Mouse (Mus musculus) neural tube, embryonic 15.5 days (tissue): ENCODE results near the gene Acox2. TPM values are rescaled to one million over a fixed set of nuclear protein-coding genes. Genes with fewer than 3 reads are reported as not detected.
A peak's percentile ranks its signal among the peaks of the same experiment; 100 is the strongest.

ENCODE experiments used
- ATAC-seq: fragments of 200-750 bp; cut with Nextera tagmentation; 2 replicates; pipeline ENCODE4 v1.8.0; 2017; ENCODE audit warnings: mild to moderate bottlenecking, moderate TSS enrichment, moderate library complexity; ENCODE audit not compliant: low FRiP score
- H3K27ac ChIP-seq: fragments of 300-500 bp; sonication (generic); replicated peaks from 2 replicates; pipeline ENCODE4 v1.5.1; 2015; ENCODE audit warnings: mild to moderate bottlenecking, inconsistent platforms
- H3K27me3 ChIP-seq: fragments of 300-500 bp; sonication (generic); replicated peaks from 2 replicates; pipeline ENCODE4 v1.6.1; 2015; ENCODE audit warnings: inconsistent platforms
- H3K36me3 ChIP-seq: fragments of 300-500 bp; sonication (generic); 2 replicates; pipeline ENCODE4 v1.6.1; 2015; ENCODE audit warnings: inconsistent platforms
- H3K4me1 ChIP-seq: fragments of 300-500 bp; sonication (generic); 2 replicates; pipeline ENCODE4 v1.6.1; 2015; ENCODE audit warnings: inconsistent platforms
- H3K4me2 ChIP-seq: fragments of 300-500 bp; sonication (generic); 2 replicates; pipeline ENCODE4 v1.6.1; 2015; ENCODE audit warnings: inconsistent platforms, mild to moderate bottlenecking, moderate library complexity
- H3K4me3 ChIP-seq: fragments of 300-500 bp; sonication (generic); replicated peaks from 2 replicates; pipeline ENCODE4 v1.5.1; 2015; ENCODE audit warnings: mild to moderate bottlenecking, inconsistent platforms
- H3K9ac ChIP-seq: fragments of 300-500 bp; sonication (generic); replicated peaks from 2 replicates; pipeline ENCODE4 v1.6.1; 2015; ENCODE audit warnings: mild to moderate bottlenecking, inconsistent platforms
- H3K9me3 ChIP-seq: fragments of 300-500 bp; sonication (generic); replicated peaks from 2 replicates; pipeline ENCODE4 v1.6.1; 2016; ENCODE audit warnings: inconsistent platforms
- WGBS: fragments of 180-500 bp; shearing (Covaris S2); methylation state at CpG from one replicate; pipeline ENCODE4 v1.1.7; 2015; ENCODE audit warnings: mixed read lengths; 5-methylcytosine and 5-hydroxymethylcytosine counted together
- polyA plus RNA-seq: library from polyadenylated mRNA; unstranded; fragments of >200 nt; fragmentation: Nextera tagmentation; extraction: Ambion mirVana; gene quantifications from 2 replicates; pipeline ENCODE4 v1.2.1, GENCODE M21; 2015

Gene Acox2
- polyA plus RNA-seq, 1 experiment from 2014 or later = not detected

GRCm38 (mm10) chr14:8244211-8244611, 14.9 kb downstream of the Acox2 start:
- H3K4me1 ChIP-seq = no peaks in the 10 kb centered on the region
- no peak overlapping the region for H3K27ac ChIP-seq
- H3K4me2 ChIP-seq = no peak overlapping the region
- H3K27me3 ChIP-seq = no peaks in the 10 kb centered on the region
- no peaks in the 10 kb centered on the region for H3K36me3 ChIP-seq
- 82% methylated on average over 5 of the region's 5 CpGs for WGBS
- no peaks in the 10 kb centered on the region for H3K9me3 ChIP-seq
- ATAC-seq = no peak
- H3K9ac ChIP-seq = no peak overlapping the region
- H3K4me3 ChIP-seq = no peak overlapping the region

GRCm38 (mm10) chr14:8243136-8243888, 15.8 kb downstream of the Acox2 start:
- ATAC-seq = no peak; the same call in 1 of the 2 replicates
- Histone ChIP-seq H3K27me3 (no peaks in the 10 kb centered on the region), H3K36me3 (no peaks in the 10 kb centered on the region), H3K9me3 (no peaks in the 10 kb centered on the region), H3K4me3 (no peak overlapping the region), H3K4me1 (no peaks in the 10 kb centered on the region), H3K27ac (no peak overlapping the region), H3K4me2 (no peak overlapping the region), H3K9ac (no peak overlapping the region)
- 81% methylated on average over 8 of the region's 8 CpGs for WGBS

DNA sequence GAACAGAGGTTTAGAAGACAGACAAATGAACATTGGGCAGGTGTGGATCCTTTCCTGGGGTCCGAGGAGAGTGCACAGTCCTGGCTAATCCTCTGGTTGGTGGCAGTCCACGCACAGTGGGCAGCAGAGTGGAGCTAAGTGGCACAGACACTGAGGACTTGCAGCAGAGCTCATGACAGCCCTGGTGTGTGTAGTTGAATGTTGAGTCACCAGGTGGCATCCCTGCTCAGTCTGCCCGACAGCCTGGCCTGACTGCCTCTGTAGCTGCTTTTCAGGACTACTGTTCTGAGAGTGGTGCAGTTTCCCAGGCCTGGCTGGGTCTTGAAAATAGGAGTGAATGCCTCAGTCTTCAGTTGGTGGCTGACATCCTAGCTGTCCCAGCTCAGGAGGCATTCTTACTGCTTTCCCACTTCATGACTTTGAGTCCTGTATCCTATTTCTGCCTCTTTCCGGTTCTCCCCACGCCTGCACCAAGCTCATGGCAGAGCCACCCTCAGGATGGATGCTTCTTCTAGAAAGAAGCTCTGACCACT, 16.7 kb downstream of the Acox2 start:
- Histone ChIP-seq H3K4me1 (no peaks in the 10 kb centered on the region), H3K4me2 (no peak overlapping the region), H3K9ac (no peak overlapping the region), H3K27me3 (no peaks in the 10 kb centered on the region), H3K4me3 (no peak overlapping the region), H3K36me3 (no peaks in the 10 kb centered on the region), H3K9me3 (no peaks in the 10 kb centered on the region), H3K27ac (no peak overlapping the region)
- WGBS = 52% methylated on average over 5 of the region's 5 CpGs
- ATAC-seq = peak; percentile 76; the same call in 1 of the 2 replicates

DNA sequence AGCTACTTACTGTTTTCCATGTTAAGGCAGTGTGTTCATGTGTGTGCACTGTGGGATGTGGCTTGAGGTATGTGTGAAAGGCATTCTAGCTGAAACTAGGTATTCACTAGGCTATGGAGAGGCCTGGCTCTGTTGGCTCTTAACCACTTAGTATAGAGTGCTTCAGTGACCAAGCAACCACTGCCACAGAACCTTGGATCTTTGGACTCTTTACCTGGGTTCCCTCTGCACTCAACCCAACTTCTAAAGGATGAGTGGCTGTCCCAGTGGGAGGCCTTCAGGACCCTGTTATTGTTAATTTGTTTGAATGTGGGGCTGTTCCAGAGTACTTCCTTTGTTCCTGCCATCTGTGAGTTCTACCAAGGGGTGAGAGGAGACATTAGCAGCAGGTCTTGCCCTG, 17.3 kb downstream of the Acox2 start:
- H3K4me3 ChIP-seq = no peak overlapping the region
- no peak overlapping the region for H3K27ac ChIP-seq

DNA sequence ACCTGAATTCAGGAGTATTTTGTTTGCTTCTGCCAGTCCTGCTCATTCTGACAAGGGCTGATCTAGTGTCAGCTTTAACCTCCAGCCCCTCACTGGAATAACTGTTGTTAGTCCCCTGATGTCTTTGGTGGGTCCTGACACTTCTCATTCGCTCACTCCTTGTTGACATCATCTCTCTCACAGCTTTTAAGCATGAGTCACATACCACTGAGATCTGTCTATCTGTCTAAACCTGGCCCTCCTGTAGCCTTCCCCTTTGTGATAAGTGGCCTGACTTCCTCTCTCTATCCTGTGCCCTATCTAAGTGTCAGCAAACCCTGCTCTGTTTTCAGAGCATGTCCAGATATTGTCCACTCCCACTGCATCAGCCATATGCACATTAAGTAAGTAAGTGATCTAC, 25.9 kb downstream of the Acox2 start:
- Histone ChIP-seq H3K4me2 (no peak overlapping the region), H3K36me3 (no peaks in the 10 kb centered on the region), H3K9ac (no peak overlapping the region), H3K4me3 (no peak overlapping the region), H3K27ac (no peak overlapping the region), H3K27me3 (no peaks in the 10 kb centered on the region), H3K4me1 (no peaks in the 10 kb centered on the region), H3K9me3 (no peaks in the 10 kb centered on the region)
- no peak for ATAC-seq
- 77% methylated on average over 1 of the region's 1 CpGs for WGBS

More for the DNA sequence above, 17.3 kb downstream of the Acox2 start:
- H3K4me2 ChIP-seq = no peak overlapping the region
- no peaks in the 10 kb centered on the region for H3K4me1 ChIP-seq
- no peaks in the 10 kb centered on the region for H3K9me3 ChIP-seq
- ATAC-seq = no peak
- no peaks in the 10 kb centered on the region for H3K36me3 ChIP-seq
- H3K27me3 ChIP-seq = no peaks in the 10 kb centered on the region
- H3K9ac ChIP-seq = no peak overlapping the region

DNA sequence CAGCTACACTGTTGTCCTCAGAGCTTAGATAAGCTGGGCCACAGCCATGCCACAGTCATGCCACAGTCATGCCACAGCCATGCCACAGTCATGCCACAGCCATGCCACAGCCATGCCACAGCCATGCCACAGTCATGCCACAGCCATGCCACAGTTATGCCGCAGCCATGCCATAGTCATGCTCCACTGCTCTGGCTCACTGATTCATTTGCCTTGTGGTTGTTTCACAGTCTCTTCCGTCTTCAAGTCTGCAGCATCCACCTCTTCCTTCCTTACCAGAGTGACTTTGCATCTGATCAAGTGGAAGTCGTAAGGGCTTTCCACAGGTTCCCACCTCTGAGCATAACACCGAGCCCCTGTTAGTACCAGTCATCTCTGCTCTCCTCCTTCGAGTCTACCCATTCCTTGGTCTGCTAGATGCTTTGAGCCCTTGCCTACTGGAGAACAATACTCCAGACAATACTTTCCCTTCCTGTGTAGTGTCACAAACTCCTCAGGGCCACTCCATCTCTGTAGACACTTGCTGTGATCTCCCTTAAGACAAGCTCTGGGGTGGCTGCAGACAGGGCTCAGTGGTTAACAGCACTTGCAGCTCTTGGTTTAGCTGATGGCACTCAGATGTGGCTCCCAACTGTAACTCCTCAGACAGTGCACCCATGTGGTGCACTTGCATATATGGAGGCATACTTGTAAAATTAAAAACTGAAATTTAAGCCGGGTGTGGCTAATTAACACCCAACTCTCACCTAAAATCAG, 26.8 kb downstream of the Acox2 start:
- H3K4me1 ChIP-seq = no peaks in the 10 kb centered on the region

DNA sequence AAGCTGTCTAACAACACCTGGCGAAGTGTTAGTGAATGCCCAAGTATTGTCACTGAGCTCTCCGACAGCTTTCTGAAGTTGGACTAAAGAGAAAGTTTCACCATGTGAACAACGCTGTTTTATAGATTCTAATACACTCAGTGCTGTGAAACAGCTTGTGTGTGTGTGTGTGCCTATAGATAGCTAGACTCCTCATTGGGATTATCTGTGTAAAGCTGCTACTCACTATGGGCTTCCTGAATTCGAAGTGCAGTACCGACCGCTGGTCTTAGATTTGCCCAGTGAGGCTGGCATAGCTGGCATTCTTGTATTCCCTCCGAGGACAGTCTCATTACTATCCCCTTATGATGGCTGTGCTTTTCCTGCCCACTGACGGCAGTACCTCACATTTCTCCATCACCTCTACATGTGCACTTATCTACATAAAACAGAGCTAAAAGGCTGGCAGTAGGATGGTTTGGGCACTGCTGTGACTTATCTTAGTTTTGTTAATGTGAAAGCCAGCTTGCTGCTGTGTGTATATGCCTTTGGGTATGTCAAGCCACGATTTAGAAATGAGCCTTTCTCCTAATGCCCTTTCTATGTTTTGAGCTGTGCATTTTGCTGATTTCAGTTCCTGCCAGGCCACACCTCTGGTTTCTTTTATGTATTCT, 29.7 kb downstream of the Acox2 start:
- H3K4me2 ChIP-seq = no peak overlapping the region
- WGBS = 88% methylated on average over 9 of the region's 9 CpGs
- ATAC-seq = no peak
- H3K27ac ChIP-seq = no peak overlapping the region
- H3K4me1 ChIP-seq = no peaks in the 10 kb centered on the region
- no peak overlapping the region for H3K4me3 ChIP-seq
- no peaks in the 10 kb centered on the region for H3K27me3 ChIP-seq
- no peak overlapping the region for H3K9ac ChIP-seq
- H3K9me3 ChIP-seq = no peaks in the 10 kb centered on the region
- H3K36me3 ChIP-seq = no peaks in the 10 kb centered on the region

More for the DNA sequence above, 26.8 kb downstream of the Acox2 start:
- Histone ChIP-seq H3K27ac (no peak overlapping the region), H3K27me3 (no peaks in the 10 kb centered on the region), H3K9me3 (no peaks in the 10 kb centered on the region), H3K4me2 (no peak overlapping the region), H3K36me3 (no peaks in the 10 kb centered on the region), H3K4me3 (no peak overlapping the region), H3K9ac (no peak overlapping the region)
- 88% methylated on average over 6 of the region's 6 CpGs for WGBS
- ATAC-seq = no peak

- Histone ChIP-seq H3K4me3 (no peak overlapping the region), H3K4me2 (no peak overlapping the region), H3K4me1 (peaks cover 3% of the 10 kb centered on the region), H3K27ac (no peak overlapping the region), H3K9me3 (no peaks in the 10 kb centered on the region), H3K27me3 (no peaks in the 10 kb centered on the region), H3K36me3 (peaks cover 13% of the 10 kb centered on the region; the same call in 1 of the 2 replicates), H3K9ac (no peak overlapping the region)
- ATAC-seq = no peak
- WGBS = 85% methylated on average over 2 of the region's 2 CpGs
Observed at GRCm38 (mm10) chr14:8224805-8225204, 34.3 kb downstream of the Acox2 start.

- Histone ChIP-seq H3K4me3 (no peak overlapping the region), H3K36me3 (peaks cover 13% of the 10 kb centered on the region; the same call in 1 of the 2 replicates)
- WGBS = 88% methylated on average over 10 of the region's 10 CpGs
Observed at GRCm38 (mm10) chr14:8223506-8224293, 35.5 kb downstream of the Acox2 start.

GRCm38 (mm10) chr14:8222561-8222960, 36.6 kb downstream of the Acox2 start:
- no peaks in the 10 kb centered on the region for H3K9me3 ChIP-seq
- no peak overlapping the region for H3K4me3 ChIP-seq
- 96% methylated on average over 16 of the region's 16 CpGs for WGBS
- H3K36me3 ChIP-seq = peaks cover 13% of the 10 kb centered on the region; the same call in 1 of the 2 replicates
- H3K27me3 ChIP-seq = no peaks in the 10 kb centered on the region
- no peak overlapping the region for H3K9ac ChIP-seq
- H3K4me1 ChIP-seq = peaks cover 21% of the 10 kb centered on the region
- H3K27ac ChIP-seq = no peak overlapping the region
- H3K4me2 ChIP-seq = no peak overlapping the region
- no peak for ATAC-seq

More at GRCm38 (mm10) chr14:8223506-8224293, 35.5 kb downstream of the Acox2 start:
- Histone ChIP-seq H3K27me3 (no peaks in the 10 kb centered on the region), H3K27ac (no peak overlapping the region), H3K4me1 (peaks cover 12% of the 10 kb centered on the region), H3K4me2 (no peak overlapping the region), H3K9me3 (no peaks in the 10 kb centered on the region), H3K9ac (no peak overlapping the region)
- no peak for ATAC-seq

DNA sequence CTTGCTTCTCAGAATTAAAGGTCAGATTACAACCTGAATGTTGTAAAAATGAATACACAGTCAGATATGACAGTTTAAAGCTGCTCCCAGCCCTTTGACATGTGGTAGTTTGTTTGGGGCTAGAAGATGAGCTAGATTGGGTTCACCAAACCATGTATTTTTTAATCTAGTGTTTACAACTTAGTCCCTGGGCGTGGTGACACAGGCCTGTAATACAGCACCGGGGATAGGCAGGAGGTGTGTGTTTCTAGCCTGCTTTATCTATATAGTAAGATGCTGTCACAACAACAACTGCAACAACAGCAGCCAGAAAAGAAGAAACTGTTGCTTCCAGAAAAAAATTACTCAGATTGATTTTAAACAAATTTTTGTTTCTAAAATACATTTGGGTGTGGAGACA, 38.2 kb downstream of the Acox2 start:
- Histone ChIP-seq H3K9ac (no peak overlapping the region), H3K27me3 (no peaks in the 10 kb centered on the region), H3K4me3 (no peak overlapping the region), H3K27ac (no peak overlapping the region), H3K4me2 (no peak overlapping the region), H3K36me3 (peaks cover 13% of the 10 kb centered on the region; the same call in 1 of the 2 replicates), H3K9me3 (no peaks in the 10 kb centered on the region), H3K4me1 (peaks cover 28% of the 10 kb centered on the region)
- WGBS = 94% methylated on average over 2 of the region's 2 CpGs
- ATAC-seq = no peak
